Mouse (Mus musculus) small intestine, adult 2 months (tissue): ENCODE results near the gene Col2a1. TPM values are rescaled to one million over a fixed set of nuclear protein-coding genes. Genes with fewer than 3 reads are reported as not detected.

Experiments
- H3K27ac ChIP-seq: fragments of 200-500 bp; 2 replicates; pipeline ENCODE4 v1.5.1; 2012; ENCODE audit warnings: low read depth, low read length, control low read depth, inconsistent platforms; ENCODE audit not compliant: insufficient read depth
- H3K27me3 ChIP-seq: fragments of 200-500 bp; 2 replicates; pipeline ENCODE4 v1.6.1; 2012; ENCODE audit warnings: mild to moderate bottlenecking, moderate library complexity, low read length, inconsistent platforms; ENCODE audit not compliant: control insufficient read depth, insufficient read depth
- H3K36me3 ChIP-seq: fragments of 200-500 bp; 2 replicates; pipeline ENCODE4 v1.6.1; 2012; ENCODE audit warnings: mild to moderate bottlenecking, low read length, control low read depth, inconsistent platforms; ENCODE audit not compliant: control insufficient read depth, insufficient read depth
- H3K4me1 ChIP-seq: fragments of 200-500 bp; 2 replicates; pipeline ENCODE4 v1.6.1; 2012; ENCODE audit warnings: low read length, inconsistent platforms, mixed read lengths; ENCODE audit not compliant: control insufficient read depth, insufficient read depth, insufficient read length
- H3K4me3 ChIP-seq: fragments of 200-500 bp; 2 replicates; pipeline ENCODE4 v1.5.1; 2012; ENCODE audit warnings: low read depth, mild to moderate bottlenecking, control low read depth, inconsistent platforms, low read length, moderate library complexity
- CTCF ChIP-seq: fragments of 200-500 bp; IDR thresholded peaks from 2 replicates; pipeline ENCODE4 v1.5.1; 2012; ENCODE audit warnings: low read depth, mild to moderate bottlenecking, control low read depth, inconsistent platforms, low read length, moderate library complexity, mixed read lengths; ENCODE audit not compliant: insufficient replicate concordance, insufficient read length; ENCODE audit errors: extremely low read depth
- POLR2A ChIP-seq: fragments of 200-500 bp; IDR thresholded peaks from 2 replicates; pipeline ENCODE4 v1.6.1; 2012; ENCODE audit warnings: low read depth, mild to moderate bottlenecking, control low read depth, inconsistent platforms, low read length, moderate library complexity
- WGBS: fragments of 180-500 bp; shearing (Covaris S2); methylation state at CpG from one replicate; pipeline ENCODE4 v1.1.7; 2018; 5-methylcytosine and 5-hydroxymethylcytosine counted together
- polyA plus RNA-seq: library from polyadenylated mRNA; depleted of rRNA; stranded (reverse); fragments of >200 nt; gene quantifications from 2 replicates; pipeline ENCODE4 v1.2.3, GENCODE M21; 2012; rRNA removed

Col2a1 gene
- polyA plus RNA-seq, 1 experiment: 0.03 TPM

DNA sequence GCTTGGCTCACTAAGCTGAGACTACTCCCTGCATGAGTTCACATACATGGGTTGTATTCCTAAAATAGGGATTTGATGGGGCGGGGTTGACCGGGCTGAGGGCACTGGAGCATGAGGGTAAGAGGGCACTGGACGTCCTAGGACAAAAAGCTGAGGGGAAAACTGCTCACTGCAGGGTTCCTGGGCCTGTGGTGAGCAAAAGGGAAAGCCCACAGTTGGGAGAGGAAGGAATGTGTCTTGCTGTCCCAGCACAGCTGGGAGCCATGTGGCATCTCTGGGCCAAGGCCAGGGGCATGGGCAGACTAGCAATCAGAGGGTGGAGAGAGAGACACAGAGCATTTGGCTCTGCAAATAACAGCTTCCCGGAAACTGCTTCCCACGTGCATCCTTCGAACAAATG, 65.9 kb downstream of the Col2a1 start:
- 56% methylated on average over 6 of the region's 6 CpGs for WGBS
- Histone ChIP-seq H3K27me3 (no peaks in the 10 kb centered on the region), H3K27ac (no peak overlapping the region), H3K36me3 (no peaks in the 10 kb centered on the region), H3K4me1 (peaks cover 28% of the 10 kb centered on the region; the same call in 1 of the 2 replicates), H3K4me3 (no peak overlapping the region)
- no peak for TF ChIP-seq POLR2A
- TF ChIP-seq CTCF: no peak

- peak overlapping the region; percentile 71 for H3K27ac ChIP-seq
- H3K4me3 ChIP-seq: no peak overlapping the region
- no peaks in the 10 kb centered on the region for H3K27me3 ChIP-seq
- H3K4me1 ChIP-seq: peaks cover 32% of the 10 kb centered on the region
- no peaks in the 10 kb centered on the region for H3K36me3 ChIP-seq
- no peak for TF ChIP-seq POLR2A
- TF ChIP-seq CTCF: no peak
- 28% methylated on average over 12 of the region's 12 CpGs for WGBS
These were observed 72.1 kb downstream of the Col2a1 start for GRCm38 (mm10) chr15:97932441-97932840.

GRCm38 (mm10) chr15:97929259-97929824, 75.2 kb downstream of the Col2a1 start:
- no peaks in the 10 kb centered on the region for H3K27me3 ChIP-seq
- H3K27ac ChIP-seq: peak overlapping the region; percentile 93
- no peak for TF ChIP-seq CTCF
- no peak for TF ChIP-seq POLR2A
- peaks cover 45% of the 10 kb centered on the region for H3K4me1 ChIP-seq
- 15% methylated on average over 13 of the region's 13 CpGs for WGBS
- no peaks in the 10 kb centered on the region for H3K36me3 ChIP-seq
- H3K4me3 ChIP-seq: no peak overlapping the region

DNA sequence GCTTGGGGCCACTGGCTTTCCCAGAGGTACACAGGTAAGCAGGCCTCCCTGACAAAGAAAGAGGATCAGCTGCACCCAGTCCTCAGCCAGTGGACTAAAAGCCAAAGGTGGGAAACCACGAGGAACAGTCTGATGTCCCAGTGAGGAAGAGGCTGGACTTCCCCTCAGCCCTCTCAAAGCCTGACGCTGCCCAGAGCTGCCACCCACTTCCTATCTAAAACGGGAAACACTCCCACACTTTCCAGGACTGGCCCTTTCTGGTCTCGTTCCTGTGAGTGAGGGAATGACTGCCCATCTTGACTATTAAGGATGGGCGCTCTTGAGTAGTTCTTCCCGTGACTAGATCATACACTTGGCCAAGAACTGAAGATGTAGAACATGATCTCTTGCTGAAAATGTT, 76.7 kb downstream of the Col2a1 start:
- Histone ChIP-seq H3K27me3 (no peaks in the 10 kb centered on the region), H3K36me3 (no peaks in the 10 kb centered on the region), H3K4me3 (no peak overlapping the region), H3K27ac (peak overlapping the region; percentile 82), H3K4me1 (peaks cover 48% of the 10 kb centered on the region)
- 20% methylated on average over 6 of the region's 6 CpGs for WGBS
- TF ChIP-seq POLR2A: no peak
- TF ChIP-seq CTCF: no peak

DNA sequence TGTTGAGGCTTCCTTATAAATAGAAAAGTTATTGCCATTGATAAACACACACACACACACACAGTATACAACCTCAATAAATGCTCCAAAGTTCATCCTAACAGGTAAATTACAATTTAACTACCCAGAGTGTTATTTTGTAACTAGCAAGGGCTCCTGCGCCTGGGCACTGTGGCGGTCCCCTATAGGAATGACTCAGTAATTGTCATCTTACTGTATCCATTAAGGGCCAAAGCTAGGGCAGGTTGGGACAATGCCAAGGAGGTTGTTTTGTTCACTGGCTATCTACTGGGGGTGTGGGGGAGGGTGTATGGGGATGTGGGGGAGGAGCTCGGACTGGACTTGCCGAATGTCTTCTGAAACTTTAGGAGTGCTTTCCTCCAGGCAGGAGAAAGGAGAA, 77.5 kb downstream of the Col2a1 start:
- no peaks in the 10 kb centered on the region for H3K27me3 ChIP-seq
- H3K27ac ChIP-seq: peak overlapping the region; percentile 97
- no peaks in the 10 kb centered on the region for H3K36me3 ChIP-seq
- 22% methylated on average over 4 of the region's 4 CpGs for WGBS
- no peak overlapping the region for H3K4me3 ChIP-seq
- H3K4me1 ChIP-seq: peaks cover 46% of the 10 kb centered on the region
- TF ChIP-seq CTCF (no peak), POLR2A (no peak)

Other genes with a start within 250 kb of the Col2a1 start
- gene Rapgef3, start 236.7 kb downstream of the Col2a1 start, polyA plus RNA-seq: 11.3 and 17.1 TPM in 2 replicates
- 20.8 and 22.1 TPM in 2 replicates for gene Slc48a1, start 226.2 kb downstream of the Col2a1 start, polyA plus RNA-seq
- gene Hdac7, start 160.2 kb downstream of the Col2a1 start, polyA plus RNA-seq: 21.3 and 29.9 TPM in 2 replicates
- gene Vdr, start 94.1 kb downstream of the Col2a1 start, polyA plus RNA-seq: 100 and 151 TPM in 2 replicates
- 7.1 and 8.6 TPM in 2 replicates for gene Tmem106c, start 40.5 kb downstream of the Col2a1 start, polyA plus RNA-seq
- 4.3 and 4.8 TPM in 2 replicates for gene Pfkm, start 87.9 kb upstream of the Col2a1 start, polyA plus RNA-seq
- 3.2 and 5.5 TPM in 2 replicates for gene Senp1, start 89.0 kb upstream of the Col2a1 start, polyA plus RNA-seq
- 15.8 and 27.3 TPM in 2 replicates for gene Asb8, start 160.9 kb upstream of the Col2a1 start, polyA plus RNA-seq
- 0.22 and 0.43 TPM in 2 replicates for gene Ccdc184, start 162.5 kb upstream of the Col2a1 start, polyA plus RNA-seq
- gene Olfr288, start 190.8 kb upstream of the Col2a1 start, polyA plus RNA-seq: not detected in 2 replicates
- gene Gm44579, start 216.3 kb upstream of the Col2a1 start, polyA plus RNA-seq: not detected in 2 replicates
- gene Olfr287, start 216.4 kb upstream of the Col2a1 start, polyA plus RNA-seq: 0.11 and 0.67 TPM in 2 replicates
- 0.24 TPM in 1 of 2 replicates, not detected in the other for gene Olfr286, start 229.8 kb upstream of the Col2a1 start, polyA plus RNA-seq